Mouse (Mus musculus) left cerebral cortex, adult 2 months (tissue): Measurements from ENCODE around the gene Mcur1. TPM values are rescaled to one million over a fixed set of nuclear protein-coding genes. Genes with fewer than 3 reads are reported as not detected.

ENCODE experiments used
- DNase-seq, 2 experiments: peaks; one replicate each; pipeline ENCODE4 v3.0.0; 2021 to 2022; ENCODE audit warnings: low spot score in 2 of 2, mixed read lengths in 1 of 2; ENCODE audit errors: extremely low spot score in 1 of 2
- H3K27ac ChIP-seq: fragments of 200-600 bp; 2 replicates; pipeline ENCODE4 v1.8.1; 2022
- H3K4me3 ChIP-seq: fragments of 200-600 bp; 2 replicates; pipeline ENCODE4 v1.8.1; 2022
- CTCF ChIP-seq: fragments of 200-600 bp; IDR thresholded peaks from 2 replicates; pipeline ENCODE4 v1.8.1; 2022; ENCODE audit warnings: antibody characterized with exemption, mild to moderate bottlenecking, moderate library complexity
- intact Hi-C: fragments of 180-260 bp; cut with DNase I; formaldehyde crosslinking; loops from one replicate; pipeline ENCODE4 v1.15.1; 2025
- long read RNA-seq, 2 experiments: library from polyadenylated mRNA; stranded (forward); transcript quantifications; one replicate each; pipeline ENCODE4 v2.0.0; 2021; ENCODE audit warnings: borderline mapping rate in 2 of 2
- total RNA-seq, 2 experiments: library from RNA; stranded (reverse); gene quantifications; 2 replicates each; pipeline ENCODE4 v1.2.3; 2021

Mcur1 gene
- total RNA-seq: 10 to 100 TPM; 15.8 to 17.8 TPM
- long read RNA-seq, experiment 1, full-length matches to known transcripts: 19 of 28 reads
- long read RNA-seq, experiment 1, partial matches to known transcripts: 2 of 28 reads
- long read RNA-seq, experiment 1, other reads (novel, unspliced or antisense): 7 of 28 reads
- long read RNA-seq, experiment 2, full-length matches to known transcripts: 34 of 44 reads
- long read RNA-seq, experiment 2, partial matches to known transcripts: 4 of 44 reads
- long read RNA-seq, experiment 2, other reads (novel, unspliced or antisense): 6 of 44 reads

DNA sequence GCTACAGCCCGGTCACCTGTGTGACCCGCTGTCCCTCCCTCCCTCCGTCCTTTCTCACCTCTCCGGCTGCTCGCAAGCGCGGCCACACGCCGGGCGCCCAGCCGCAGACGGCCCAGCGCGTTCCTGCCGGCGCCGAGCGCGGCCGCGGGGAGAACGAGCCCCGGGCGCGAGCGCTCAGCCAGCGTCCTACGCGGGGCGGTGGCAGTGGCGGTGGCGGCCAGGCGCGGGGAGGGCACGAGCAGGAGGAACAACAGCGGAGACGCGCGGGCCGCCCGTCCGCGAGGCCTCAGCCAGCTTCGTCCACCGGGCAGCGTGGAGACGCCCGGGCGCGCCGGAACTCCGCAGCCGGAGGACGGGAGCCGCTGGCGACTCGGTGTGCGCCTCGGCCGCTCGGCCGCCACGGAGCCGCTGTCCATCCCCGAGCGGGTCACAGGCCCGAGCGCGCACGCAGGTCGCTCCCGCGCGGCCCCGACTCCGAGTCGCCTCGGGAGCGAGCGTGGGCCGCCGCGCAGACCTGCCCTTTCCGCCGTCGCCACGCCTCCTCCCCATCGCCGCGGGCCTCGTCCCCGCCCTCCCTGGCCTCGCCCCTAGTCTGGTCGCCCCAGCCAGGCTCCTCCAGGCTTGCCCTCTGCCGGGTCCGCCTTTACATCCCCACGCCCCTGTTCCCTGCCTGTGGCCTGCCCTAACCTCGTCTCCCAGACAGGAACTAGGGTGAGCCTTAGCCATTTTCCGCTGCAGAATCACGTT, at the start of gene Mcur1:
Gene Mcur1, minus strand, starts transcription at position 481 of the 747 bp plus-strand sequence.
- intact Hi-C loops: loop anchor here (5.0 kb wide), 1 partner anchor 388 kb away; the partner anchor contains the start of gene Tbc1d7
- TF ChIP-seq CTCF: no peak
- H3K27ac ChIP-seq: peak within 1 kb of the TSS; percentile 95
- peak within 1 kb of the TSS; percentile 71 for H3K4me3 ChIP-seq
- DNase-seq: peak; percentile 87 to 88

DNA sequence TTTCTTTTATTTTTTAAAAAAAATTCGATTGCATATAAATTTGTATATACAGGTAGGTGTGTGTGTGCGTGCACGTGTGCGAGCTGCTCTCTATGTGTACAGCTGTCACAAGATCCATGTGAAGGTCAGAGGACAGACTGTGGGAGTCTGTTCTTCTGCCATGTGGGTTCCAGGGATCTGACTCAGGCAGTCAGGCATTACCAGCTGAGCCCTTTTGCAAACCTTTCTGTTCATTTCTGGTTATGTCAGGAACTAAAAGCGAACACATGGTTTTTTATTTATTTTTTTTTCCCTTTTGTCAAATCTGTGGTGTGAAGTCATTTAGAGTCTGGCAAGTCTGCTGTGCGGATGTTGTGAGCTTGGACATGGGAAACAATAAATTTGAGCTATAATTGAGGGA, 48.9 kb upstream of the Mcur1 start:
- intact Hi-C loops: no loop called here
- TF ChIP-seq CTCF: no peak
- DNase-seq: no peak
- no peak overlapping the region for H3K27ac ChIP-seq
- H3K4me3 ChIP-seq: no peak overlapping the region

DNA sequence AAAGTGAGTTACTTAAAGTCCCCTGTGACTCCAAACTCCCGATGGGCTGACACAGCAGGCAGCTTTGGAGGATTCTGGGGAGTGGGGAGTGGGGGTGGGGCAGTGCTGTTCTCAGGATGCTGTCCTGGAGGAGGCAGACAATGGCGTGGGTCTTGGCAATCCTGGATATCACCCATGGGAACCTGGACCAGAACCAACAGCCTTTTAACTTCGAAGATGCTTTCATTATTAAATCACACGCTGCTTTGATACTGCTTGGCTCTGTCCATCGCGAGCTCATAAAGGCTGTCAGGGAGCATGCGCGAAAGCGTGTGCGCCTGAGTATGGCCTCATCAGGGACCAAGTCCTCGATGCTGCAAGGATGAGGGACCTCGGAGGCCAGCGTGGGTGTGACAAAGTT, 43.1 kb upstream of the Mcur1 start:
- TF ChIP-seq CTCF: no peak
- Histone ChIP-seq H3K4me3 (peak overlapping the region; percentile 21; the same call in 1 of the 2 replicates), H3K27ac (no peak overlapping the region)
- intact Hi-C loops: no loop called here
- no peak for DNase-seq

DNA sequence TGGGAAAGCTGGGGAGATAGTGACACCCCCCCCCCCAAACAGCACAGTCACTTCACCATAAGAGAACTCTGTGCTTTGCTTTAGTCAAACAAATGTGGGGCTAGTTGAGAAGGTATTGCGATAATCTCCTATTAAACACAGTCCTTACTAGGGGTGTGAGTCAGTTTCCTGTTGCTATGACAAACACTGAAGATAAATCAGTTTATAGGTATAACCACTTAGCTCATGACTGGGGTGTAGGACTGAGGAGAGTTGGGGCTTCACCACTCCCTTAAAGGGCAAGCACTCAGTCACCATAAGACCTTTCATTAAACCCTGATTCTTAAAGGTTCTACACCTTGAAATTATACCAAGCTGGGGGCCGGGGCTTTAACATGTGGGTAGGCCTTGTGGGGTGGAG, 42.4 kb upstream of the Mcur1 start:
- intact Hi-C loops: no loop called here
- no peak for DNase-seq
- Histone ChIP-seq H3K27ac (no peak overlapping the region), H3K4me3 (no peak overlapping the region)
- TF ChIP-seq CTCF: no peak

DNA sequence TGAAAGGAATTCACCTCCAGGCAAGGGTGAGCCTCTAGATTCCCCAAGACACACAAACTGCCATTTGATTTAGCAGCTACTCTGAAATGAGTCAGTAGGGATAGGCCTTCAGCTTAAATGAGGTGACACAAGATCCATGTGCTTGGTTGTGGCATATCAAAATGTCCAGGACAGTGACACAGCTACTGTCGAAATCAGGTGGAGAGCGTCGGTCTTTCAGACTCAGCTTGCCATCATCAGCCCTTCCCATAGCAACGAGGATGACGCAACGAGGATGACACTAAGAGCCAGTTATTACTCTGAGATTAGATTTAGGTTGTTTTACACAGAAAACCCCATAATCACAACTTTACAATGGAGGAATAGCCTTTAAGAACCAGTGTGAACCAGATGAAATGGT, 41.0 kb upstream of the Mcur1 start:
- Histone ChIP-seq H3K4me3 (no peak overlapping the region), H3K27ac (no peak overlapping the region)
- intact Hi-C loops: no loop called here
- no peak for DNase-seq
- no peak for TF ChIP-seq CTCF

DNA sequence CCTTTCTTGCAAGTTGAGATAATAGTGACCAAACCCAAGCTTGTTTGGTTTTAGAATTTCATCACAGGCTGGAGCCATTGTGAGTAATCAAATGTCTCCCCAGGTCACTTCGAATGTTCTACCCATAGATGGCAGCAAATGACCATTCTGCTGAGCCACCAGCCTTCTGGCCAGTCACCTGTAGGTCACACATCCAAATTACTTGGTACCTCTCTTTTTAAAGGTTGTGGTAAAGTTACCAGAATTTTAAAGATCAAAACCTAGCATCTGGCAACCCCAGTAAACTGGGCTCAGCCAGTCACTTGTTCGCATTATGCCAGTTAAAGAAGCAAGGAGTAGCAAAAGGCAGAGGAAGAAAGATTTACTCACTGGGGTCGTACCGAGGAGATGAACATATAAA, 35.9 kb upstream of the Mcur1 start:
- DNase-seq: peak in 1 of 2 experiments; percentile 43

DNA sequence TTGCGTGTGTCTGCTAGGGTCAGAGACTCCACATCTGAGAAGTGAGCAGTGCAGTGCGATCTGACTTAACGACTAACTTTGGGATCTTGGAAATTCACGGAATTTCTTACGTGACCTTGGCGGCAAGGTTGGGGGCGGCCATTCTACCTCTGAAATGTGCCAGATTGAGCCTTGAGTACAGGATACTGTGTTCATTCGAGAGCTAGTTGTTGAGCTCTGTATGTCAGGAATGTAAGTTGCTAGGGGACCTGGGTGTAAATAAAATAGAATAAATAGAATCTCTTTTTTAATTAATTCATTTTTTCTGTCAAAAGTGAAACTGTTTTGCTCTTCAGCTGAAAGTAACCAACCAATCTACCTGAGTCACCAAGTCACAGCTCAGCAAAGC, 32.7 kb upstream of the Mcur1 start:
- DNase-seq: no peak
- intact Hi-C loops: no loop called here
- no peak for TF ChIP-seq CTCF
- Histone ChIP-seq H3K27ac (no peak overlapping the region), H3K4me3 (no peak overlapping the region)

More for the DNA sequence above, 35.9 kb upstream of the Mcur1 start:
- no peak overlapping the region for H3K4me3 ChIP-seq
- TF ChIP-seq CTCF: peak; percentile 89
- intact Hi-C loops: loop anchor here (1.0 kb wide), 2 partner anchors 130 to 143 kb away; no protein-coding TSS in a partner anchor
- no peak overlapping the region for H3K27ac ChIP-seq

DNA sequence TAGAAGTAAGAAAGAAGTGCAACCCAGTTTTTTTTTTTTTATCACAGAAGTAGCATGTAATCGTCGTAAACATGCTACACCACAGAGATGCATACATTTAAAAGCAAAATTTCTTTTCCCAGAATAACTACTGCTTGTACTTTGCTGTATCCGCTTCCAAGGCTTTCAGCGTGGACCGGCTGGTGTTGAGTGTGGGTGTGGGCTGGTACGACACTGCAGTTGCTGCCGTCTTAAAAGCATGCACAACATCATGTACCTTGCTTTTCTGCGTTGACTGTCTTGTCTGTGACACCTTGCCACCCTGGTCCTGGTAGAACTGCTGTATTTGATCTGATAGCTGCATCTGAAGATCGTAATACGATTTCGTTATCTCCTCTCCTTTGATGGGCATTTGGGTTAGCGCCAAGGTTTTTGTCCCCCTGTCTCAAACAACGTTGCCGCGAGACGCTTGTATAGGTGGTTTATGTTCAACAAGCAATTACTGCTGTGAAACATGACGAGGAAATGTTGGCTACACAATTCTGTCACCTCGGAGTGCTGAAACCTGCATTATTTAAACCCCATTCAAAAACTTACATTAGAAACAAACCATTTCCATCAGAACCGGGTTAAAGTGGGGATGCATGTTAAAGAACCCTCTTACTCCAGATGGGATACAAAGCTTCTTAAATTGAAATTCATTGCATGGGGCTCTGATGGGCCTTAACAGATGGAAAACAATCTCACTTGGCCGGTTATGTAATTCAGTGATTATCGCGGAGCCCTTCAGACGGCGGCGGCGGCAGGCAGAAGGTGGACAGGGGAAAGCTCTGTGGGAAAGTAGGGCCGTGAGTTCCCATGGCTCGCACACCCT, 32.1 kb upstream of the Mcur1 start:
- no peak overlapping the region for H3K4me3 ChIP-seq
- DNase-seq: no peak
- intact Hi-C loops: no loop called here
- no peak overlapping the region for H3K27ac ChIP-seq
- TF ChIP-seq CTCF: no peak

DNA sequence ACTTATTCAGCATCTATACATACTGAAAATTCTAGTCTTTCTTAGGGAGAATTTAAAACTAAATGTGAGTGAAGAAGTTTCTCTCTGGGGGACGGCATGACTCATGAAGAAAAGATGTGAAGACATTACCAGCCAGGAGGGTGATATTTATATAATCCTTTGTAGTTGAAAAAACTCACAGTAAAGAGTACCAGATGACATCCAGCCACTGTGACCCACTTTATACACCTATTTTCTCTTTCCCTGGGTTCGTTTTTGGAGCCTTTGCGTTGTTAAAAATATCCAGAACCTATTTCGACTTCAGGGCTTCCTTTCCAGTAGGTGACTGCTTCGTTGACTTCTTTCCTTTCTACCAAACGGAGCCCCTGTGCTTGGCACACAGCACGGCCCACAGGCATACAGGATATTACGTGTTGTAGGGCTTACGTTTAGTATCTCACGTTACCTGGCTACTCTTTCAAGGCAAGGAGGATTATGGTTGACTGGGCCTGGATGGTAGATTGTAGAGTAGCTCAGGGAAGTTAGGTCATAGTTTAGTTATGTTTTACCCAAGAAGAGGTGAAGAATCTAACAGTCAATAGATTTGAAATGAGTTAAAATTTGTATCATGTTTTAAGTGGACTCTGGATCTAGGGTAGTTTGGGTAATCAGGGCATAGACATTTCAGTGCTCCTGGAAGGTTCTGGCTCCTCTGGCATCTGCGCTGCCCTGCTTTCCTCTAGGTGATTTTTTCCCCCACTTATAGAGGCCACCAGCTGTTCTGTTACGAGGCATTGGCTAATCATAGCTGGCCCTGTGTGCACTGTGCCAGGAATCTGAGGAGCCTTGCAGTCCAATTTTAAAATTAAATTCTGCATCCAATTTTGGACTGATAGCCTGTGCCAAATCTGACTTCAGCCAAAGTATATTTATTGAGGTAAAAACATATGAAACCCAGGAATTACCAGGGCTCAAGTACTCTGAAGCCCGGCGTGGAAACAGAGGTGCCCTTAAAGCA, 28.2 kb upstream of the Mcur1 start:
- peak overlapping the region; percentile 80 for H3K27ac ChIP-seq
- intact Hi-C loops: no loop called here
- TF ChIP-seq CTCF: no peak
- no peak overlapping the region for H3K4me3 ChIP-seq
- no peak for DNase-seq

DNA sequence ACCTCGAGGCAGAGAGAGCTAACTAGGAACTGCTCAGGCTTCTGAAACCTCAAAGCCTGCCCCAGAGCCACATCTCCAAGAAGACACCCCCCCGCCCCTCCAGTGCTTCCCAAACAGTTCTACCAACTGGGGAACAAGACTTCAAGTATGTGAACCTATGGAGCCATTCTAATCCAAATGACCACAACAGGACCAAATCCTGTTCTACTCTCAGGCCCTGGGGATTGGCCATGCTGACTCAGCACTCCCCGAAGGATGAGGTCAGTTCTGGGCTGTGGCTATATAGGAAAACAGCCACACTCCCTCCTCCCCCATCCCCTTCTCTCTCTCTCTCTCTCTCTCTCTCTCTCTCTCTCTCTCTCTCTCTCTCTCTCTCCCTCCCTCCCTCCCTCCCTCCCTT, 27.0 kb upstream of the Mcur1 start:
- Histone ChIP-seq H3K27ac (no peak overlapping the region), H3K4me3 (no peak overlapping the region)
- no peak for DNase-seq
- no peak for TF ChIP-seq CTCF
- intact Hi-C loops: no loop called here

DNA sequence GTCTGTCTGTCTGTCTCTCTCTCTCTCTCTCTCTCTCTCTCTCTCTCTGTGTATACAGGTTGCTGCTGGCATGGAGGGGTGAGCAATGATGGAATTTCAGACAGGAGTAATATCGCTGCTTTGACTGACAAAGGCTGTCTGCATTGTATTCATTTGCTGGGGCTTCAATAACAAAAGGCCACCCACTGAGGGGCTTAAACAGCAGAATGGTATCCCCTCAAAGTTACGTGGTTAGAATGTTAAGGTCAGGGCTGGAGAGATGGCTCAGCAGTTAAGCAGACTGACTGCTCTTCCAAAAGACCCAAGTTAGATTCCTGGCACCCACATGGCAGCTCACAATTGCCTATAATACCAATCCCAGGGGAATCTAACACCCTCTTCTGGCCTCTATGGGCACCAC, 25.3 kb upstream of the Mcur1 start:
- intact Hi-C loops: no loop called here
- Histone ChIP-seq H3K4me3 (no peak overlapping the region), H3K27ac (no peak overlapping the region)
- TF ChIP-seq CTCF: no peak
- DNase-seq: no peak
